Mouse (Mus musculus): ENCODE results near the gene Cpb1. TPM values are rescaled to one million over a fixed set of nuclear protein-coding genes. Genes with fewer than 3 reads are reported as not detected.

The Cpb1 gene
- 0.08 and 0.21 TPM in 2 replicates for polyA plus RNA-seq (2015; fragmentation: Nextera tagmentation; extraction: Ambion mirVana)

DNA sequence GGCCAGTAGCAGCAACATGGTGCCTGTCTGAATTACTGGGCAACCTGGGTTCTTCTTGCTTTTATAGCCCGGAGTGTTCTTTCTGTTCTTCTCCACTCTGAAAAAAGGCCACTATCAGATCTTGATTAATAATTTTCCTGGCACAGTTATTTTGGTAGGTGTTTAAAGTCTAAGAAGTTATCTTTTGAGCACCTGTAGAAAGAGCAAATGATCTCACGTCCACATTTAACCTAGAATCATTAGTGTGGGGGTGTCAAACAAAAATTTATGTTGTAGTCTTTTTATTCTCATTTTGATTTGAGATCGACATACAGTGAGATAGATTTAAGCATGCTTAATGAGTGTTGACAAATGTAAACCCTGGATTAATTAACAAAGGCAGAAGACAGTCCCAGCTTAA is at the start of gene Cpb1:
TSS of gene Cpb1 (minus strand) at position 101 of the 400 bp plus-strand sequence.
- no peak for ATAC-seq (replicated peaks)
- Histone ChIP-seq H3K36me3 (replicated peaks) (no peaks in the 10 kb centered on the region), H3K4me3 (no peak within 1 kb of the TSS), H3K4me1 (no peaks in the 10 kb centered on the region), H3K27ac (no peak within 1 kb of the TSS), H3K9ac (no peak within 1 kb of the TSS), H3K9me3 (no peaks in the 10 kb centered on the region), H3K27me3 (replicated peaks) (no peaks in the 10 kb centered on the region), H3K4me2 (no peak within 1 kb of the TSS)
- WGBS: 91% methylated on average over 3 of the region's 3 CpGs

DNA sequence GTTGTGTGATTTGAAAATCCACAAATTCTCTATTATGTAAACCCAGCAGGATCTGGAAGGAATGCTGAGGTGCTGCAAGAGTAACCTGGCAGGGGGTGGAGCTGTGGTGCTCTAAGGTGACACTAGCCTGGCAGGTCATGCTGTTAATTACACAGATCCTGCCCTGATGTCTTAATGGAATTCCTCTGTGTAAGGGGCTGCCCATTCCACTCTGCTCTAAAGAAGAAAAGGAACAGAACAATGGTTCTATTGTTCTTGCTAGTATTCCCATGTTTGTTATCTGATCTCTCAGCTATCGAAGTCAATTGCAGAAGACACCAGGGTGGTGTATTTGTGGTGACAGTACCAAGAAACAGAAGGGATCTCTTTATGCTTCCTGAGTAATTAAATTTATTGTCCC is 41.7 kb upstream of the Cpb1 start:
- no peak overlapping the region for H3K4me2 ChIP-seq
- no peaks in the 10 kb centered on the region for H3K4me1 ChIP-seq
- no peak for ATAC-seq (replicated peaks)
- H3K27ac ChIP-seq: no peak overlapping the region
- no peak overlapping the region for H3K9ac ChIP-seq
- no peak overlapping the region for H3K4me3 ChIP-seq
- no peaks in the 10 kb centered on the region for H3K27me3 ChIP-seq (replicated peaks)
- H3K36me3 ChIP-seq (replicated peaks): no peaks in the 10 kb centered on the region
- H3K9me3 ChIP-seq: no peaks in the 10 kb centered on the region
- 12% methylated on average over 1 of the region's 1 CpGs for WGBS

DNA sequence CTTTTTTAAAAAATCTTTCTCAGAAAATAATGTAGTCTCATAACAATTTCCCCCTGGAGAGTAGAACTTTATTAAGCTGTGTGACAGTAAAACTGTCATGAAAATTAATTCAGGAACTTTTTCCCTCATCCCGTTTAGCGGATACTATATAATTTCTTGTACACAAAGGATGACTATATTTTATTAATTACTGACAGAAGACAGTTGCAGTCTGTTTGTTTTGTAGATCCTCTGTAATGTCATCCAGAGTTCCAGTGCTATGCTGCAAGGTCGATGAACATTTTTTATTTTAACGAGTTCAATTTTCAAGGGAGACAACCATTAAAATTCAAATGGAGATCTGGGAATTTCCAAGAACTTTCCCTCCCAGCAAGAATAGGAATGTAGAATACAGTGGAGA is 33.6 kb upstream of the Cpb1 start:
- no peaks in the 10 kb centered on the region for H3K36me3 ChIP-seq (replicated peaks)
- H3K4me2 ChIP-seq: no peak overlapping the region
- H3K27ac ChIP-seq: no peak overlapping the region
- no peaks in the 10 kb centered on the region for H3K27me3 ChIP-seq (replicated peaks)
- ATAC-seq (replicated peaks): no peak
- H3K9ac ChIP-seq: no peak overlapping the region
- 85% methylated on average over 4 of the region's 4 CpGs for WGBS
- no peaks in the 10 kb centered on the region for H3K9me3 ChIP-seq
- H3K4me3 ChIP-seq: no peak overlapping the region
- H3K4me1 ChIP-seq: no peaks in the 10 kb centered on the region

DNA sequence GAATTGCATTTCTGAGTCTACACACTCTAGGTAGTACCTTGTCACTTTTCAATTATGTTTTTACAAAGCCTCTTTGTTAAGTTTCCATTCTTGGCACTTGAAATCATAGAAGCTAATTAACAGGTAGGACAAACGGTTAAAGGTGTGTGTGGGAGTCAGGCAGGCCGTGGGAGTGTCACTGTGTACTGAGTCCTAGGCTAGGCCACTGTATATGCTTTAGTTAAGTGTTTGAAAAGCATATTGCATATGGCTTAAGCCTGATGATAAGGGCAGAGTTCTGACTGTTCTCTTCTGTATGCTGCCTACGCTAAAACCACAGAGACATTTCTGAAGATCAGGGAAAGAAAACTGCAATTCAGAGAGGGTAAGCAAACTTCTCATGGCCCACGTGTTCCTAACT is 31.7 kb upstream of the Cpb1 start:
- Histone ChIP-seq H3K4me1 (no peaks in the 10 kb centered on the region), H3K4me3 (no peak overlapping the region), H3K9me3 (no peaks in the 10 kb centered on the region), H3K9ac (no peak overlapping the region), H3K27ac (no peak overlapping the region), H3K27me3 (replicated peaks) (no peaks in the 10 kb centered on the region), H3K4me2 (no peak overlapping the region), H3K36me3 (replicated peaks) (no peaks in the 10 kb centered on the region)
- 84% methylated on average over 4 of the region's 4 CpGs for WGBS
- no peak for ATAC-seq (replicated peaks)

DNA sequence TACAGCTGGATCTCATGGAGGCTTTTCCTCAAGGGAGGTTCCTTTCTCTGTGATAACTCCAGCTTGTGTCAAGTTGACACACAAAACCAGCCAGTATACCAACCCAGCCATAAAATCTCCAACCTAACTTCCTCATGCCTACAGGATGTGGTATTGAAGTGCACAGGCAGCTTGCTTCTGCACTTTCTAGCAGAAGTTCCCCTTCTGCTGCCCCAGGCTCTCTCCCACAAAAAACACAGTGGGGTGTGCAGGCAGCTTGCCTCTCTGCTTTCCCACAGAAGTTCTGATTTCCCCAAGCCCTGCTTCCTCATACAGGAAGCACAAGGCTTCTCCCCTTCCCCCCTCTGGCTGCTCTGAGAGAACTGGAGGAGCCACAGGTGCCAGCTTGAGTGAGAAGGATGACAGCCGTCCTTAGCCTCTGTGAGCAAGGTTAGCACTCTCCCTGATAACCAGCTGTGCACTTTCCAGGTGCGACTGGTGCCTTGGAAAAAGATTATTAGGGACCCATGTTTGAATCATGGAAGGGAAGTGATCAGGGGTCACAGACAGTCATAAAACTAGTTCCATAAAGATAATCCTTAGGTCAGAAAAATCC is 29.3 kb upstream of the Cpb1 start:
- ATAC-seq (replicated peaks): no peak
- Histone ChIP-seq H3K4me3 (no peak overlapping the region), H3K9ac (no peak overlapping the region), H3K36me3 (replicated peaks) (no peaks in the 10 kb centered on the region), H3K4me1 (no peaks in the 10 kb centered on the region), H3K27me3 (replicated peaks) (no peaks in the 10 kb centered on the region), H3K9me3 (no peaks in the 10 kb centered on the region), H3K27ac (no peak overlapping the region), H3K4me2 (no peak overlapping the region)
- WGBS: 56% methylated on average over 2 of the region's 2 CpGs

DNA sequence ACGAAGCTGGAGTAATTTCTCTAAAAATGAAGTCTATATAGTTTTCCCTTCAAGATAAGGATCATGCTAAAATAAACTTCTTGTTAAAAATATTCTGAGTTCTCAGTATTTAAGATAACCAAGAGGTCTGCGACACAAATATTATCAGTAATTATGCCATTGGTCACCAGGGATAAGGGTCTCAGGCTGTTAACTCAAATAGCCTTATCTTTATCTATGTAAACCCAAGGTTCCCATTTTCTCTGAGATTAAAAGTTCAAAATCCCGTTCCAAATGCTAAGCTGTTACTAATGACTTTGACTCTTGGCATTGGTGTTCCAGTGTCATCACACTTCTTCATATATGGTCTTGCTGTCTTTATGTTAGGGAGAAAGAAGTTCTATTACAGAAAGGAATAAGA is 20.0 kb upstream of the Cpb1 start:
- WGBS: 82% methylated on average over 3 of the region's 3 CpGs
- H3K27me3 ChIP-seq (replicated peaks): no peaks in the 10 kb centered on the region
- no peaks in the 10 kb centered on the region for H3K4me1 ChIP-seq
- H3K4me3 ChIP-seq: no peak overlapping the region
- ATAC-seq (replicated peaks): no peak
- H3K27ac ChIP-seq: no peak overlapping the region
- H3K9me3 ChIP-seq: no peaks in the 10 kb centered on the region
- H3K36me3 ChIP-seq (replicated peaks): no peaks in the 10 kb centered on the region
- H3K9ac ChIP-seq: no peak overlapping the region
- no peak overlapping the region for H3K4me2 ChIP-seq

DNA sequence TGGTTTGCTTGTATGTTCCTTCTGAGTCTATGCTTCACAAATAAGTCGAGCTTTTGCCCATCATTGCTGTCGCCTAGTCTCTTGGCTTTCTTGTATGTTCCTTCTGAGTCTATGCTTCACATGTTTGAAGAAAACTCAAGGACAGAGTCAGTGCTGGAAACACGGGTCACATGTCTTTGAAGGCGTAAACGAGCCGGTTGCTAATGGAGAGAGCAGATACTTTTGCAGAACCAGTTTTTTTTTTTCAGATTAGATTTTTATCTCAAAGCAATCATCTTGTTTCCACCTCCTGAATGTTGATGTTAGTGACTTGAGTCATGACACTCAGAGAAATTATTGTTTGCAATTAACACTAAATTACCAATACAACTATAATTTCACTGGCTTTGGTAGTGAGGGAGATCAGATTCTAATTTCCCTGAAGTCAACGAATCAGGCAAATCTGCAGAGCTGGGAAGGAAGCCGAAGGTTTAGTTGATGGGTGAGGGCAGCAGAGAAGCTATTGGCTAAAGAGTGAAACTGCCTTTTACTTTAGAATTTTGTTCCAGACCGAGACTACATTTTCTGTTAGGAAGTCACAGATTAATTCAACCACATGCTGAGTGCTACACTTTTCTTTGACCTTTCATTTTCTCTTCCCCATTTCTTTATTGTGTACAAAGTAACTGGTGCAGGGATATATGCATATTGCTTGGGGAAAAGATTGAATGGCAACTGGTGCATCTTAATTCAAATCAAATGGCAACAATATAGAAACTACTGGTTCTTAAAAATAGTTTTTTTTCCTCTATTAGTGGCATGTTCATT is 19.2 kb upstream of the Cpb1 start:
- Histone ChIP-seq H3K4me1 (no peaks in the 10 kb centered on the region), H3K4me3 (no peak overlapping the region), H3K4me2 (no peak overlapping the region), H3K9me3 (no peaks in the 10 kb centered on the region), H3K27me3 (replicated peaks) (no peaks in the 10 kb centered on the region), H3K9ac (no peak overlapping the region), H3K27ac (no peak overlapping the region), H3K36me3 (replicated peaks) (no peaks in the 10 kb centered on the region)
- ATAC-seq (replicated peaks): no peak
- 83% methylated on average over 9 of the region's 9 CpGs for WGBS

DNA sequence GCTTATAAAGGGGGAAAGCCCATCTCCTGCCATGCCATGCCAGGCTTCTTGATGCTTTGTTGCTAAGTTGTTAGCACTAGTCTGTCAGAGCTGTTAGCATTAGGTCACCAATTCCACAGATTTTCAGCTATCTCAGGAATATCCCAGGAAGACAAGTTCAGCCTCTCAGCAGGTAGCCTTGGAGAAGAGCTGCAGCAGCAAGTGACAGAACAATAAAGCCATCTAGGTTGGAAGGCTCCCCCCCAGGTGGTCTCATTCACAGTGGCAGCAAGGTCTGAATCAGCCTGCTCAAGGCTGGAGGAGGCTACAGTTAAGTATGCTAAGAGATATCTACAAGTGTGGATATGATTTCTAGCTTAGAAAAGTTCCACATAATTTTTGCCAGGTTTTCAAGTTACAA is 15.8 kb upstream of the Cpb1 start:
- no peak for ATAC-seq (replicated peaks)
- no peaks in the 10 kb centered on the region for H3K36me3 ChIP-seq (replicated peaks)
- H3K9me3 ChIP-seq: no peaks in the 10 kb centered on the region
- H3K4me3 ChIP-seq: no peak overlapping the region
- no peak overlapping the region for H3K27ac ChIP-seq
- no peaks in the 10 kb centered on the region for H3K27me3 ChIP-seq (replicated peaks)
- no peak overlapping the region for H3K4me2 ChIP-seq
- H3K4me1 ChIP-seq: no peaks in the 10 kb centered on the region
- H3K9ac ChIP-seq: no peak overlapping the region

DNA sequence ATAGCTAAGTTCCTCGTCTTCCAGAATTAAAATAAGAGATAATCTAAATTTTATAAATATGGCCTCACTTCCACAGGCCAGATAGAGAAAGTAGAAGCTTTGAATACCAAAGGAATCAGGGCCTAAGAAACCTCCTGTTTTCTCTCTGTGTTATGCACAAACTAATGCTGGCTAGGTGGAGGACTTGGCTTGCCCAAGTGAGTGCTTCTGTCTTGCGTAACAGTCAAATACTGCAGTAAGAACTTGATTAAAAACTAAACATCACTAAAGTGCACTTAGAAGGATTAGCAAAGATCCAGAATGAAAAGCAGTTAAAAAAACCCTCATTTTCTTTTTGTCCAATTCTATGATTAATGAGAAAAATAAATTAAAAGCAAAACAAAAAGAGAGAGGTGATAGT is 13.2 kb upstream of the Cpb1 start:
- Histone ChIP-seq H3K27me3 (replicated peaks) (no peaks in the 10 kb centered on the region), H3K4me1 (no peaks in the 10 kb centered on the region), H3K4me3 (no peak overlapping the region), H3K27ac (no peak overlapping the region), H3K36me3 (replicated peaks) (no peaks in the 10 kb centered on the region), H3K4me2 (no peak overlapping the region), H3K9me3 (no peaks in the 10 kb centered on the region), H3K9ac (no peak overlapping the region)
- no peak for ATAC-seq (replicated peaks)
- 89% methylated on average over 2 of the region's 2 CpGs for WGBS

DNA sequence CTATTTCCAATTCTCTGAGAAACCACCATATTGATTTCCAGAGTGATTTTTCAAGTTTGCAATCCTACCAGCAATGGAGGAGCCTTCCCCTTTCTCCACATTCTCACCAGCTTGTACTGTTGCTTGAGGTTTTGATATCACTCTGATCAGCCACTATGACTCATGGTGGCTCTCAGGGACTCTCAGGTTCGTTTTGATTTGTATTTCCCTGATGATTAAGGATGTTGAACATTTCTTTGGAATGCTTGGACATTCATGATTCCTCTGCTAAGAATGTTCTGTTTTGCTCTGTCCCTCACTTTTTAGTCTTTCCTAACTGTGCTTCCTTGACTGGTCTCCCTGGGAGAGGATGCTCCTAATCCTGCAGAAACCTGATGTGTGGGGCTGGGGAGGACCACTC is 6.3 kb upstream of the Cpb1 start:
- ATAC-seq (replicated peaks): no peak
- no peaks in the 10 kb centered on the region for H3K9me3 ChIP-seq
- H3K4me3 ChIP-seq: no peak overlapping the region
- no peak overlapping the region for H3K9ac ChIP-seq
- H3K4me1 ChIP-seq: no peaks in the 10 kb centered on the region
- no peaks in the 10 kb centered on the region for H3K27me3 ChIP-seq (replicated peaks)
- no peaks in the 10 kb centered on the region for H3K36me3 ChIP-seq (replicated peaks)
- no peak overlapping the region for H3K27ac ChIP-seq
- no peak overlapping the region for H3K4me2 ChIP-seq
- WGBS: 57% methylated on average over 1 of the region's 1 CpGs

DNA sequence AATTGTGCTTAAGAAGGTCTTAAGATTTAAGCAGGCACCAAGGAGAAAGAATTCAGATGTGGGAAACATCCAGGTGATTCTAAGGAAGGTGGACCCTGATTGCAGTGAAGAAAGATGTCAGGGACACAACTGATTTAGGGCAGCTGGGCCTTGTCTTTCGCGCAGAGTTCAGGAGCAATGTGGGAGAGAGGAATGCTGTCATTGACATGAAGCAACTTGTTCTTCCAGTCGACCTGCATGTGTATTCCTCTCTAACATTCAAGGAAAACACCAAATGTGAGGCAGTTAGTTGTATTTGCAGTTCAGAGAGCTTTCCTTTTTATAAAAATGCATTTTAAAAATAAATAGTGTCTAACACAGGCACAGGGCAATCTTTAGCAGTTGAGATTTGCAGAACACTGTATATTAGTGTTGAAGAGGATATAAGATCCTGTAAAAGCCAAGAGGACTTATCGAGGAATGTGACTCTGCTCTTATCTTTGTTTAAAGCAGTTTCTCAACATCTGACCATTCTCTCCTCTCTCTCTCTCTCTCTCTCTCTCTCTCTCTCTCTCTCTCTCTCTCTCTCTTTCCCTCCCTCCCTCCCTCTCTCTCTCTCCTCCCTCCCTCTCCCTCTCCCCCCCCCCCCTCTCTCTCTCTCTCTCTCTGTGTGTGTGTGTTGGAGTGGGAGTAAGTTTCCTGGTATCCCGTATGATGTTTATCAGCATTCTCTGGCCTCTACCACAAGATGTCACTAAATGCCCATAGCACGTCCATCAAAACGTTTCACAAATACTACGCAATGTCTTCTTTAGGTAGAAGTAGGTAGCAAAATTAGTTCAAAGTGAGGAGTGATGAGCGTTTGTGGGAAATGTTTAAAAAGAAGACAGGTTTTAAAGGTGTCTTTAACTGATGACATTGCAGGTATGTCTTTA is 20.7 kb downstream of the Cpb1 start:
- Histone ChIP-seq H3K27ac (no peak overlapping the region), H3K36me3 (replicated peaks) (no peaks in the 10 kb centered on the region), H3K27me3 (replicated peaks) (no peaks in the 10 kb centered on the region), H3K4me1 (no peaks in the 10 kb centered on the region), H3K9me3 (no peaks in the 10 kb centered on the region), H3K9ac (no peak overlapping the region), H3K4me2 (no peak overlapping the region), H3K4me3 (no peak overlapping the region)
- peak; percentile 63; the same call in 1 of the 2 replicates for ATAC-seq (replicated peaks)
- 55% methylated on average over 9 of the region's 9 CpGs for WGBS

DNA sequence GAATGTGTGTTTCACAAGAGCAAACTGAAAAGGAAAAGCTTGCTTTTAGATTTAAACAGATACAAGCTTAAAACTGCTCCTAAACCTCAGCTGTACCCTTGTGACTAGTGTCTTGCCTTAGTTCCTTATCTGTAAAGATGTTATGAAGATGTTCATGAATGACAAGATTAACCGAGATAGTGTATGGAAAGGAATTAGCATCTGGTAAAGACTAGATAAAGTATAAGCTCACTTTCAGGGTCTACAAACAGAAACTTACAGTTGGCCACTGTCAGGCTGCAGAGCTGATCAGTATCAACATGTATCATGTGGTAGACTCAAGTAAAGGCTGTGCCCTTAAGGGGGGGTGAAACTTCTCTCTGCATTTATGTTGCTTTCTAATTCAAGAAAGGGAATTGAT is 31.6 kb downstream of the Cpb1 start:
- H3K9me3 ChIP-seq: no peaks in the 10 kb centered on the region

More for the DNA sequence above, 31.6 kb downstream of the Cpb1 start:
- H3K4me2 ChIP-seq: no peak overlapping the region
- H3K27ac ChIP-seq: no peak overlapping the region
- WGBS: 92% methylated on average over 1 of the region's 1 CpGs
- no peak for ATAC-seq (replicated peaks)
- no peak overlapping the region for H3K9ac ChIP-seq
- no peaks in the 10 kb centered on the region for H3K36me3 ChIP-seq (replicated peaks)
- H3K4me3 ChIP-seq: no peak overlapping the region
- H3K27me3 ChIP-seq (replicated peaks): no peaks in the 10 kb centered on the region
- no peaks in the 10 kb centered on the region for H3K4me1 ChIP-seq

All from midbrain, embryonic 15.5 days (tissue).